Mouse (Mus musculus): ENCODE data around the gene Med12.
A peak's percentile ranks its signal among the peaks of the same experiment; 100 is the strongest.
"Not testable (repeated sequence)": the region's sequence is repeated elsewhere in the genome, so short reads cannot be mapped to it uniquely, and the experiment has no call there.

The Med12 gene

GRCm38 (mm10) chrX:101299473-101300426 lies 25.9 kb downstream of the Med12 start:
- DNase-seq (ENCODE audit: low read depth in 1 of 2, low spot score in 2 of 2): no peak

DNA sequence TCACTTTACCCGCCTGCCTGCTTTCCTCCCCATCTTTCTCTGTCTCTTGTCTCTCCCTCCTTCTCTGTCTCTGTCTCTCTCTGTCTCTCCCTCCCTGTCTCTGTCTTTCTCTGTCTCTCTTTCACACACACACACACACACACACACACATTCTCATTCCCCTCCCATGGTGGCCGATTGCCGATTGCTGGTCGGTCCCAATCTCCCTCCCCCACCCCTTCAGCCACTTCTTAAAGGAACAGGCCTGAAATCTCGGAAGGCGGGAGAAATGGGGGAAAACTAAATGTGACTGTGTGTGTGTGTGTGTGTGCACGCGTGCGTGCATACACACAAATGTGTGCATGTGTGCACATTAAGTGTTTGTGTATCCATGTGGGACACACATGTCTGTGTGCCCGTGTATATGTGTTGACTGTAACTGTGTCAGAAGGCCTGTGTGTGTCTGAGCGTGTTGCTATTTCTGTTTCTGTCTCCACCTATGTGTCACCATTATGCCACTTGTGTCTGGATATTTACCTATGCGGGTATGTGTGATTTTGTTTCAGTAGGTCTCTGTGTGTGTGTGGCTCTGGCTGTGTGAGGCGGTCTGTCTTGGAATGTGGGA lies 26.7 kb downstream of the Med12 start:
- DNase-seq (ENCODE audit: low read depth in 1 of 2, low spot score in 2 of 2): no peak

DNA sequence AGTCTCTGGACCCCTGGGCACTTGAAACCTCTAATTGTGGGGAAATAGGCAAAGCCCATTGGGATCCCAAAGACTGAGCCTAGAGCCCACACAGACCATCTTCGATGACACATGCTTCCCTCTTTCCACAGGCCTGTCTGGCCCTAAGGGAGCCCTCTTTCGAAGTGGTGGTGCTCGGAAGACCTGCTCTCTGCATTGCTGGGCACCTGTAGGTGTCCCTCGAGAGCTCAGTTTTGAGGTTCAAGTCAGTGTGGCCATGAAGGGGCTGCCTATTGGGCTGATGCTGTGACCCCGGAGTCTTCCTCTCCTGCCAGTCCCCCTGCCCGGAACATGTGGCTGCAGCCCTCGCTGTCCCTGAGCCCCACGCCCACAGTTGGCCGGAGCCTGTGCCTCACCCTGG lies 27.8 kb downstream of the Med12 start:
- DNase-seq (ENCODE audit: low read depth in 1 of 2, low spot score in 2 of 2): no peak

GRCm38 (mm10) chrX:101304646-101305045 lies 30.8 kb downstream of the Med12 start:
- no peak for DNase-seq (ENCODE audit: low read depth in 1 of 2, low spot score in 2 of 2)

DNA sequence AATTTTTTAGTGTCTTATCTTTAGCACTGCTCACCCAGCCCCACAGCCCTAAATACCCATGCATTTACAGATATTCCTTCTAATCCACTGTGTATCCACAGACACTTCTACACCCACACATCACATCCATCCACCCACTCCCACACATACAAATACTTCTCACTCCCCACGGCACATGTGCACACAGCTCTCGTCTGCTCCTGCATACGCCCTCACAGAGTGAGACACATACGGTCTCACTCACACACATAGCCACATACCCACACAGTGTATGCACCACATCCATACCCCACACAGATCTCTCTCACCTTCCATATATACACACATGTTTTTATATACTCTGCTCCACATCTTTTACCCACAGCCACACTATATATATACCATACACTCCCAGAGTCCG lies 35.5 kb downstream of the Med12 start:
- DNase-seq (ENCODE audit: low read depth in 1 of 2, low spot score in 2 of 2): no peak

GRCm38 (mm10) chrX:101313625-101314359 lies 40.0 kb downstream of the Med12 start:
- DNase-seq (ENCODE audit: low read depth in 1 of 2, low spot score in 2 of 2): no peak

DNA sequence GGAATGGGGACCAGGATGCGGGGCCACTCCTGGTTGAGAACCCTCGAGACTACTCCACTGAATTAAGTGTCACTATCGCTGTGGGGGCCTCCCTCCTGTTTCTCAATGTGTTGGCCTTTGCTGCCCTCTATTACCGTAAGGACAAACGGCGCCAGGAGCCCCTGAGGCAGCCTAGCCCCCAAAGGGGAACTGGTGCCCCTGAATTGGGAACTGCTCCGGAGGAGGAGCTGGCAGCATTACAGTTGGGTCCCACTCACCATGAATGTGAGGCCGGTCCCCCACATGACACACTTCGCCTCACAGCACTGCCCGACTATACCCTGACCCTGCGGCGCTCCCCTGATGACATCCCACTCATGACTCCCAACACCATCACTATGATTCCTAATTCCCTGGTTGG lies 45.9 kb downstream of the Med12 start:
- no peak for DNase-seq (ENCODE audit: low read depth in 1 of 2, low spot score in 2 of 2)

DNA sequence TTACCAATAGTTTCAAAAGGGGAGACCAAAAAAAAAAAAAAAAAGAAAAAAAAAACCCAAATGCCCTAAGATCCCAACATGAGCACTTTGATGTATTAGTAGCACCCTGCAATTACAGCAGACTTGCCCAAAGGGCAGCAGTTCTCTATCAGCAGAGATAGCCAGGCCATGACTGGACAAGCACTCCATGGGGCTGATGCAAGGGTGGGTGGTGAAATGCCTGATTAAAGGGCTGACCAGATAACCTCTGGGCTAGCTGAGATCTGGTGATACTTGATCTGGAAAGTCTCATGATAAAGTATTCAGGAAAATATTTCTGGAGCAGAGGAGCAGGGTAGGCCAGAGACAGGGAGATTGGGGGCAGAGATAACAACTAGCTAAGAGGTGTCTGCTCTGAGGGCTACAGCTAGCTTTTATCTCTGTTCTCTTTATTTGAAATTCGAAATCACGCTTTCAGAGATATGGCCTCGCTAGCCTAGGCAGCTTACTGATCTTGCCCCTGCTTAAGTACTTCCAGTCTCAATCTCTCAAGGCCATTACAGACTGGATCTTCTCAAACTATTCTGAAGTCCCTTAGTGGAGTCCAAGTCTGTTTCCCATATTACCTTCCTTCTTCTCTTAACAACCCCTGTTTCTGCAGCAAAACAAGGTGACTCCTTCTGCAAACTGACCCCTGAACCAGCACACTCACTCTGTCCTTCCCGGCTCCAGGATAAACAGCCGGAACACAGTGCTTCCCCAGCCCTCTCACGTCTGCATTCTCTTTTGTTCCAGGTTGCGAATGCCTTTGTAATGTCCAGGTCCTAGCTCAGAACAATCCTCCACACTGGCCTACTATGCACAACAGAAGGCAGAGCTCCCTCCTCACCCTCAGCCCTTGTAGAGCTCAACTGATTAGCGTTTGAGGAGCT lies 52.4 kb downstream of the Med12 start:
- no peak for DNase-seq (ENCODE audit: low read depth in 1 of 2, low spot score in 2 of 2)

DNA sequence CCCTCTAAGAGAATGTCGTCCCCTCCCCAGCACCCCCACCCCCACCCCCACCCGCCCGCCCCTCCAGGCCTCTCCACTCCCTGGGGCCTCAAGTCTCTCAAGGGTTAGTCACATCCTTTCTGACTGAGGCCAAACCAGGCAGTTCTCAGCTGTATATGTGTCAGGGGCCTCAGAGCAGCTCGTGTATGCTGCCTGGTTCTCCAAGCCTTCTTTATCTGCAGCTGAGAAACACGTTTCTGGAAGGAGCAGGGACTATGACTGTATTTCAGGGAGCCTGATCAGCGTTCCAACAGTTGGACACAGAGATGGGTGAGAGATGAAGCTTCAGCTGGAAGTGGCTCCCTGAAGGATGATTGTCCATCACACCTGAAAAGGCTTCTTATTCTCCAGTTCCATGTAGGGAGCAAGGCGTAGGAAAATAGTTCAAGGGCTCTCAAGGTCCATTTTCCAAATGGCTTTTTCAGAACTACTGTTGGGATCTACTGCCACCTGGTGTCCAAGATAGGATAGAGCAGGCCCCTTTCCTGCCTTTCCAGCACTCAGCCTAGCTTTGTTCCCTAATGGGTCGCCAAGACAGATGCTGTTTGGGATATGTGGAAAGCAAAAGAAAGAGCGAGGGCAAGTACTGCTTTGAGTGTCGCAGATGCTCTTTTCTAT lies 55.7 kb downstream of the Med12 start:
- peak in 1 of 2 experiments; percentile 7 for DNase-seq (ENCODE audit: low read depth in 1 of 2, low spot score in 2 of 2)

- DNase-seq (ENCODE audit: low read depth in 1 of 2, low spot score in 2 of 2): no peak
These were observed 58.2 kb downstream of the Med12 start for GRCm38 (mm10) chrX:101332031-101332374.

GRCm38 (mm10) chrX:101332375-101333211 lies 58.8 kb downstream of the Med12 start:
- DNase-seq (ENCODE audit: low read depth in 1 of 2, low spot score in 2 of 2): peak; percentile 65 to 73

DNA sequence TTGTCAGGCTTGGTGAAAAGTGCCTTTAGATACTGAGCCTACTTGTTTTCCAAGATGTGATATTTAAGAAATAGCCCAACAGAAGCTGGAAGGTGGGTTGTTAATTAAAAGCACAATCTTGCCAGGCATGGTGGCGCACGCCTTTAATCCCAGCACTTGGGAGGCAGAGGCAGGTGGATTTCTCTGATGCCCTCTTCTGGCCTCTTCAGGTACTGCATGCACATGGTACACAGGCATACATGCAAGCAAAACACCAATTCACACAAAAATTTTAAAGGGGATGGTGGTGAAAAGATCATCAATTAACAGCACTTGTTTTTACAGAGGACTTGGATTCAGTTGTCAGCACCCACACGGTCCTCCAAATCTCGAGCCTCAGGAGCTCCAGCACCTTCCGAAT lies 60.8 kb downstream of the Med12 start:
- no peak for DNase-seq (ENCODE audit: low read depth in 1 of 2, low spot score in 2 of 2)

DNA sequence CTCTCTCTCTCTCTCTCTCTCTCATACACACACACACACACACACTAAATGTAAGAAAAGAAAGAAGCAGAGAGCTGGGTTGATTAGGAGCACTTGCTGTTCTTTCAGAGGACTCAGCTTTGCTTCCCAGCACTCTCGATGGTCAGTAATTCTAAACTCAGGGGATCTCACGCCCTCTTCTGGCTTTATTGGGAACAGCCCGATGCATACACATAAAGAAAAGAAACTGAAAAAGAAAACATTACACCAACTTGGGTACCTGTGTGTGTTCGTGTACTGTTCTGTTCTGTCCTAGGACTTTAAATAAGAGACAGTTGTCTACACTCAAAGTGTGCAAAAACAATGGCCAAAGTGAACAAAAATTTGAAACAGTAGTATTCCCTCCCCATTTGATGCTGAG lies 64.8 kb downstream of the Med12 start:
- no peak for DNase-seq (ENCODE audit: low read depth in 1 of 2, low spot score in 2 of 2)

DNA sequence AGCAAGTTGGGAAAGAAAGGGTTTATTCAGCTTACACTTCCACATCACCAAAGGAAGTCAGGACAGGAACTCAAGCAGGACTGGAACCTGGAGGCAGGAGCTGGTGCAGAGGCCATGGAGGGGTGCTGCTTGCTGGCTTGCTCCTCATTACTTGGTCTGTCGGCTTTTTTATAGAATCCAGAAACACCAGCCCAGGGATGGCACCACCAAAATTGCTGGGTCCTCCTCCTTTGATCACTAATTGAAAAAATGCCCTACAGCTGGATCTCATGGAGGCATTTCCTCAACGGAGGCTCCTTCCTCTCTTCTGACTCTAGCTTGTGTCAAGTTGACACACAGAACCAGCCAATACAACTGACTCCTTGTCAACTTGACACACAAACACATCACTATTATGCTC lies 69.0 kb downstream of the Med12 start:
- DNase-seq (ENCODE audit: low read depth in 1 of 2, low spot score in 2 of 2): not testable (repeated sequence)

DNA sequence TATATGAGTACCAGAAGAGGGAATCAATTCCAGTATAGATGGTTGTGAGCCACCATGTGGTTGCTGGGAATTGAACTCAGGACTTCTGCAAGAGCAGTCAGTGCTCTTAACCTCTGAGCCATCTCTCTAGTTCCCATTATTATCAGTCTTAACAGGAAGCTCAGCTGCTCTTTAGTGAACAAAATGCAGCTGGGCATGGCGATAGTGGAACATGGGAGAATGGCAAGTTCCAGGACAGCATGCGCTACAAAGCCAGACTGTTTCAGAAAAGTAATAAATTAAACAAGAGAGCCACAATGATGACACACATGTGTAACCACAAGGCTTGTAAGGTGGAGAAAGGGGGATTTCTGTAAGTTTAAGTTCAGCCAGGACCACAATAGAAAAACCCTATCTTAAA lies 71.6 kb downstream of the Med12 start:
- no peak for DNase-seq (ENCODE audit: low read depth in 1 of 2, low spot score in 2 of 2)

- DNase-seq (ENCODE audit: low read depth in 1 of 2, low spot score in 2 of 2): no peak
These were observed 72.6 kb downstream of the Med12 start for GRCm38 (mm10) chrX:101346475-101346874.

Data from monocyte, adult 2 months (primary cell).